Mouse (Mus musculus) CH12.LX (cell line): Measurements from ENCODE around the gene Pafah1b3. TPM values are rescaled to one million over a fixed set of nuclear protein-coding genes. Genes with fewer than 3 reads are reported as not detected.

Experiments
- DNase-seq: peaks from one replicate; pipeline ENCODE4 v3.0.0-alpha.2; 2013; ENCODE audit errors: extremely low read depth
- H3K27ac ChIP-seq: 2 replicates; pipeline ENCODE4 v1.5.1; 2012; ENCODE audit warnings: low read depth, mild to moderate bottlenecking, control low read depth, moderate library complexity; ENCODE audit not compliant: insufficient read depth
- H3K27me3 ChIP-seq: replicated peaks from 2 replicates; pipeline ENCODE3; 2012; ENCODE audit warnings: inconsistent platforms
- H3K36me3 ChIP-seq, 2 experiments: replicated peaks in 1 of 2; 2 replicates each; pipeline versions ENCODE3 to v1.6.1; 2012; ENCODE audit warnings: inconsistent platforms in 1 of 2, low read length in 1 of 2, mild to moderate bottlenecking in 1 of 2, mixed read lengths in 1 of 2, moderate library complexity in 1 of 2; ENCODE audit not compliant: control insufficient read depth in 1 of 2, insufficient read depth in 1 of 2
- H3K4me1 ChIP-seq, 2 experiments: 2 replicates each; pipeline ENCODE4 v1.6.1; 2012; ENCODE audit warnings: inconsistent platforms in 1 of 2, moderate library complexity in 1 of 2; ENCODE audit not compliant: insufficient read depth in 2 of 2, control insufficient read depth in 1 of 2
- H3K4me2 ChIP-seq: 2 replicates; pipeline ENCODE4 v1.6.1; 2012; ENCODE audit warnings: low read depth, mild to moderate bottlenecking, control low read depth; ENCODE audit not compliant: poor library complexity, insufficient read depth, severe bottlenecking
- H3K4me3 ChIP-seq, 3 experiments: fragments of 150-350 bp in 1 of 3; sonication (generic) in 1 of 3; replicated peaks in 1 of 3; 2 replicates each; pipeline versions ENCODE3 to v1.5.1; 2011 to 2012; ENCODE audit warnings: low read depth in 2 of 3, low read length in 2 of 3, mild to moderate bottlenecking in 2 of 3, moderate library complexity in 2 of 3, control low read depth in 1 of 3, improper control_type of control experiment in 1 of 3, inconsistent platforms in 1 of 3, mixed read lengths in 1 of 3; ENCODE audit not compliant: poor library complexity in 1 of 3
- H3K79me2 ChIP-seq: replicated peaks from 2 replicates; pipeline ENCODE4 v1.6.1; 2012; ENCODE audit warnings: mild to moderate bottlenecking, moderate library complexity; ENCODE audit not compliant: control insufficient read depth, poor library complexity, insufficient read depth, severe bottlenecking; ENCODE audit errors: extremely low read depth
- H3K9ac ChIP-seq: 2 replicates; pipeline ENCODE4 v1.6.1; 2012; ENCODE audit warnings: low read depth, mild to moderate bottlenecking, control low read depth, moderate library complexity; ENCODE audit not compliant: insufficient read depth
- H3K9me3 ChIP-seq: replicated peaks from 2 replicates; pipeline ENCODE3; 2012; ENCODE audit warnings: low read length, inconsistent platforms, mixed read lengths
- BHLHE40 ChIP-seq: IDR thresholded peaks from 2 replicates; pipeline ENCODE4 v1.6.1; 2011; ENCODE audit warnings: mild to moderate bottlenecking, low read depth, low read length, improper control_type of control experiment
- CHD1 ChIP-seq: IDR thresholded peaks from 2 replicates; pipeline ENCODE4 v1.6.1; 2012; ENCODE audit warnings: low read depth, low read length, improper control_type of control experiment, inconsistent platforms
- CHD2 ChIP-seq: IDR thresholded peaks from 2 replicates; pipeline ENCODE4 v1.6.1; 2011; ENCODE audit warnings: low read length, improper control_type of control experiment
- E2F4 ChIP-seq: IDR thresholded peaks from 2 replicates; pipeline ENCODE4 v1.6.1; 2011; ENCODE audit warnings: low read depth, low read length, improper control_type of control experiment; ENCODE audit not compliant: insufficient replicate concordance
- ELF1 ChIP-seq: IDR thresholded peaks from 2 replicates; pipeline ENCODE4 v1.6.1; 2014; ENCODE audit warnings: low read depth, mild to moderate bottlenecking, inconsistent platforms, low read length, improper control_type of control experiment
- EP300 ChIP-seq: IDR thresholded peaks from 2 replicates; pipeline ENCODE4 v1.6.1; 2011; ENCODE audit warnings: low read length, improper control_type of control experiment
- ETS1 ChIP-seq: conservative IDR thresholded peaks from 2 replicates; pipeline ENCODE4 v1.6.1; 2012; ENCODE audit warnings: low read depth, mild to moderate bottlenecking, inconsistent platforms, low read length, improper control_type of control experiment, moderate library complexity
- GABPA ChIP-seq: IDR thresholded peaks from 2 replicates; pipeline ENCODE4 v1.6.1; 2012; ENCODE audit warnings: low read depth, low read length, improper control_type of control experiment, inconsistent platforms; ENCODE audit not compliant: insufficient replicate concordance
- JUN ChIP-seq: IDR thresholded peaks from 2 replicates; pipeline ENCODE4 v1.6.1; 2011; ENCODE audit warnings: low read depth, mild to moderate bottlenecking, low read length, improper control_type of control experiment, moderate library complexity; ENCODE audit not compliant: insufficient read depth
- JUND ChIP-seq: conservative IDR thresholded peaks from 2 replicates; pipeline ENCODE4 v1.6.1; 2011; ENCODE audit warnings: low read depth, low read length, improper control_type of control experiment
- MAFK ChIP-seq: IDR thresholded peaks from 2 replicates; pipeline ENCODE4 v1.6.1; 2011; ENCODE audit warnings: low read length, improper control_type of control experiment; ENCODE audit not compliant: insufficient replicate concordance
- MAX ChIP-seq: IDR thresholded peaks from 2 replicates; pipeline ENCODE4 v1.6.1; 2011; ENCODE audit warnings: low read length, improper control_type of control experiment
- MAZ ChIP-seq: IDR thresholded peaks from 2 replicates; pipeline ENCODE4 v1.6.1; 2012; ENCODE audit warnings: low read depth, mild to moderate bottlenecking, inconsistent platforms, low read length, improper control_type of control experiment, moderate library complexity
- MEF2A ChIP-seq: IDR thresholded peaks from 2 replicates; pipeline ENCODE4 v1.6.1; 2014; ENCODE audit warnings: low read depth, mild to moderate bottlenecking, inconsistent platforms, low read length, improper control_type of control experiment, borderline replicate concordance
- MXI1 ChIP-seq: IDR thresholded peaks from 2 replicates; pipeline ENCODE4 v1.6.1; 2011; ENCODE audit warnings: mild to moderate bottlenecking, low read depth, low read length, improper control_type of control experiment
- NELFE ChIP-seq: IDR thresholded peaks from 2 replicates; pipeline ENCODE4 v1.6.1; 2011; ENCODE audit warnings: low read depth, low read length, improper control_type of control experiment
- PAX5 ChIP-seq: IDR thresholded peaks from 2 replicates; pipeline ENCODE4 v1.6.1; 2012; ENCODE audit warnings: low read length, inconsistent platforms, mixed read lengths
- POLR2A ChIP-seq: IDR thresholded peaks from 2 replicates; pipeline ENCODE4 v1.6.1; 2011; ENCODE audit warnings: low read depth, mild to moderate bottlenecking, improper control_type of control experiment, low read length
- RAD21 ChIP-seq: IDR thresholded peaks from 2 replicates; pipeline ENCODE4 v1.6.1; 2011; ENCODE audit warnings: low read depth, mild to moderate bottlenecking, low read length, improper control_type of control experiment, moderate library complexity
- RCOR1 ChIP-seq: conservative IDR thresholded peaks from 2 replicates; pipeline ENCODE4 v1.6.1; 2012; ENCODE audit warnings: low read depth, mild to moderate bottlenecking, inconsistent platforms, low read length, improper control_type of control experiment
- SIN3A ChIP-seq: IDR thresholded peaks from 2 replicates; pipeline ENCODE4 v1.6.1; 2012; ENCODE audit warnings: low read length, improper control_type of control experiment, inconsistent platforms
- TBP ChIP-seq: conservative IDR thresholded peaks from 2 replicates; pipeline ENCODE4 v1.6.1; 2011; ENCODE audit warnings: low read depth, low read length, improper control_type of control experiment
- TCF12 ChIP-seq: IDR thresholded peaks from 2 replicates; pipeline ENCODE4 v1.6.1; 2014; ENCODE audit warnings: low read depth, mild to moderate bottlenecking, inconsistent platforms, low read length, improper control_type of control experiment
- UBTF ChIP-seq: IDR thresholded peaks from 2 replicates; pipeline ENCODE4 v1.6.1; 2012; ENCODE audit warnings: low read depth, mild to moderate bottlenecking, inconsistent platforms, low read length, improper control_type of control experiment, moderate library complexity
- ZC3H11A ChIP-seq: IDR thresholded peaks from 2 replicates; pipeline ENCODE4 v1.6.1; 2012; ENCODE audit warnings: low read depth, mild to moderate bottlenecking, inconsistent platforms, low read length, improper control_type of control experiment
- ZKSCAN1 ChIP-seq: IDR thresholded peaks from 2 replicates; pipeline ENCODE4 v1.6.1; 2012; ENCODE audit warnings: low read depth, inconsistent platforms, low read length, improper control_type of control experiment, borderline replicate concordance
- ZMIZ1 ChIP-seq: IDR thresholded peaks from 2 replicates; pipeline ENCODE4 v1.6.1; 2012; ENCODE audit warnings: low read depth, mild to moderate bottlenecking, inconsistent platforms, low read length, improper control_type of control experiment
- dilution Hi-C: fragments of 300-500 bp; cut with MboI; formaldehyde crosslinking; loops from 2 replicates; pipeline ENCODE4 v1.14.3; 2020; ENCODE audit warnings: low sequenced_read_pairs; ENCODE audit not compliant: extremely low pct_unique_long_range_greater_than_20kb, extremely low pct_ligation_motif_present
- in situ Hi-C: fragments of 300-500 bp; cut with MboI; formaldehyde crosslinking; loops from 3 replicates; pipeline ENCODE4 v1.14.3; 2019; ENCODE audit warnings: low sequenced_read_pairs, low pct_ligation_motif_present, low pct_unique_long_range_greater_than_20kb, mixed read lengths
- polyA plus RNA-seq: library from polyadenylated mRNA; unstranded; fragments of >175 nt; gene quantifications from 2 replicates; pipeline ENCODE4 v1.2.1, GENCODE M21; 2012; ENCODE audit warnings: low read depth; ENCODE audit not compliant: insufficient read length
- total RNA-seq, 2 experiments: library from RNA; depleted of rRNA; stranded (reverse); fragments of 300-350 nt in 1 of 2; fragments of >200 nt in 1 of 2; gene quantifications; 2 replicates each; pipeline ENCODE4 v1.2.3; 2012 to 2014

Gene Pafah1b3
- total and polyA plus RNA-seq, 3 experiments, result 5.9 to 50.2 (median 17.6) TPM

- H3K9me3 ChIP-seq, result no peaks in the 10 kb centered on the region
- H3K9ac ChIP-seq, result peak overlapping the region; percentile 87
- peaks cover 17% of the 10 kb centered on the region for H3K79me2 ChIP-seq
- peak; percentile 65 for DNase-seq
- peaks cover 7 to 24% of the 10 kb centered on the region in 2 experiments for H3K36me3 ChIP-seq
- H3K4me2 ChIP-seq, result peak overlapping the region; percentile 60
- in situ Hi-C loops, result no loop called here
- peaks cover 5 to 31% of the 10 kb centered on the region in 2 experiments; a peak in 3 of 4 replicates for H3K4me1 ChIP-seq
- peaks cover 4% of the 10 kb centered on the region for H3K27me3 ChIP-seq
- TF ChIP-seq NELFE (no peak), SIN3A (0 out of 2 replicates have a peak, but pooled peaks have one; percentile 37), CHD2 (peak; percentile 62)
- H3K4me3 ChIP-seq, result peak overlapping the region; percentile 85 to 94 (median 94)
- dilution Hi-C loops, result no loop called here
- peak overlapping the region; percentile 44; the same call in 1 of the 2 replicates for H3K27ac ChIP-seq
Measured at GRCm38 (mm10) chr7:25249314-25250140, 48.3 kb downstream of the Pafah1b3 start.

DNA sequence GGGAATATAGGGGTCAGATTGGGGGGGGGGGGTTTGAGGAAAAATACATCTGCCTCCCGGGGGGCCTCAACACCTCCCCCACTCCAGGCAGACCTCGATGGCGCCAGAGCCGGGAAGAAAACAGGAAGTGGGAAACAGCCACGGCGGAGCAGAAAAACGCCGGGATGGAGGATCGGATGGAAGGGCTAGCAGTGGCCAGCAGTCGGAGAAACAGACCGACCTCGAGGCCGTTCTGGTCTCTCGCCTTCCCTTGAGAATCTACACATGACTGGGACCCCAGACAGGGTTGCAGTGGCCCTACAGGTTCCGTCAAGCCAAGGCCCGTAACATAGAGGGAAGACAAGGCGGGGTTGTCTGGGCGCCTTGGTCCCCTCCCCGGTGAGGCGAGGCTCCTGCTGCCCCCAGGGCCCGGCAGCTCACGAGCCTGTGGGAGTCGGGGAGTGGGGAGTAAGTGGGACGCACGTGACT lies 48.9 kb downstream of the Pafah1b3 start:
- H3K4me1 ChIP-seq, result peaks cover 5 to 31% of the 10 kb centered on the region in 2 experiments; a peak in 3 of 4 replicates
- peak overlapping the region; percentile 48 to 94 (median 94) for H3K4me3 ChIP-seq
- peaks cover 17% of the 10 kb centered on the region for H3K79me2 ChIP-seq
- peaks cover 11 to 29% of the 10 kb centered on the region in 2 experiments for H3K36me3 ChIP-seq
- TF ChIP-seq E2F4, result no peak
- no peak for TF ChIP-seq JUN
- no peak for TF ChIP-seq ELF1
- 0 out of 2 replicates have a peak, but pooled peaks have one; percentile 40 for TF ChIP-seq MAX
- TF ChIP-seq TBP, result no peak
- TF ChIP-seq ZMIZ1, result no peak
- no peak for TF ChIP-seq RCOR1
- no peak for TF ChIP-seq TCF12
- peak; percentile 80 for TF ChIP-seq BHLHE40
- TF ChIP-seq UBTF, result no peak
- TF ChIP-seq PAX5, result no peak
- no peak for TF ChIP-seq MEF2A
- TF ChIP-seq MAFK, result no peak
- TF ChIP-seq SIN3A, result peak; percentile 40; the same call in 1 of the 2 replicates
- TF ChIP-seq JUND, result no peak
- TF ChIP-seq NELFE, result no peak
- TF ChIP-seq CHD1, result no peak
- TF ChIP-seq GABPA, result no peak
- no peak for TF ChIP-seq ZKSCAN1
- TF ChIP-seq CHD2, result no peak
- no peak for TF ChIP-seq MAZ
- no peak for TF ChIP-seq POLR2A
- no peak for TF ChIP-seq ZC3H11A
- no peak for TF ChIP-seq RAD21
- no peak for TF ChIP-seq ETS1
- no peak for TF ChIP-seq EP300
- TF ChIP-seq MXI1, result no peak
- dilution Hi-C loops, result no loop called here
- H3K4me2 ChIP-seq, result peak overlapping the region; percentile 60
- peak overlapping the region; percentile 87 for H3K9ac ChIP-seq
- in situ Hi-C loops, result no loop called here
- no peak for DNase-seq
- H3K9me3 ChIP-seq, result no peaks in the 10 kb centered on the region
- H3K27ac ChIP-seq, result no peak overlapping the region
- H3K27me3 ChIP-seq, result peaks cover 2% of the 10 kb centered on the region
